Mouse (Mus musculus): ENCODE results near the gene Sim2.

DNA sequence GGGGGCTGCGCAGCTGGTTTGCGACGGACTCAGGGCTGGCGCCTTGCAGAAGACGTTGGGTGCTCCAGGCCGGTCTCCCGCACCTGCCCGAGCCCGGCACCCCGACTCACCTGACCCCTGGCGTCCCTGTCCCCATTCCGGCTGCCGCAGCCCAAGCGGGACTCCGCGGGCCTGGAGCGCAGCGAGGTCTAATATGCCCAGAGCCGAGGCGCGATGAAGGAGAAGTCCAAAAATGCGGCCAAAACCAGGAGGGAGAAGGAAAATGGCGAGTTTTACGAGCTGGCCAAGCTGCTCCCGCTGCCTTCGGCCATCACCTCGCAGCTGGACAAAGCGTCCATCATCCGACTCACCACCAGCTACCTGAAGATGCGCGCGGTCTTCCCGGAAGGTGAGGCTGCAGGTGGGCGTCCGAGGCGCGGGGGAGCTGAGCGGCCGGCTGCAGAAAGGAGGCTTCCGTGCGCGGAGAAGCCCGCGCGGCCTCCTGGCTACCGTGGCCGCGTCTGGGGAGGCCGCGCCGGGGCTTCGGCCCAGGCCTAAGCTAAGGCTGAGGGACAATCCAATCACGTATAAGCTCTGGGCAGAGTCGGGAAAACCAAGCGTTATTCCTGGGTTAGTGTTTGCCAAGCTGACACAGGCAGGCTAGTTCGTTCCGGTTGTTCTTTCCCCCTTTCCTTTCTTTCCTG, 1.0 kb downstream of the Sim2 start:
- TF ChIP-seq CTCF (IDR thresholded peaks at IDR 0.05; ENCODE audit: low read depth): no peak
- TF ChIP-seq EP300 (IDR thresholded peaks at IDR 0.05; ENCODE audit: low read depth): no peak

Measured in liver, embryonic 14.5 days (tissue).